Mouse (Mus musculus) G1E (cell line): Measurements from ENCODE around the gene Gm15217.

Experiments used
- CTCF ChIP-seq: IDR thresholded peaks from 2 replicates; pipeline ENCODE4 v1.5.1; 2012; ENCODE audit warnings: low read depth, low read length, inconsistent platforms, mixed read lengths
- GATA1 ChIP-seq: IDR thresholded peaks from 2 replicates; pipeline ENCODE4 v1.6.1; 2012; ENCODE audit warnings: borderline replicate concordance, low read length, inconsistent platforms, mixed read lengths
- POLR2AphosphoS5 ChIP-seq: IDR thresholded peaks from 2 replicates; pipeline ENCODE4 v1.6.1; 2012; ENCODE audit warnings: low read depth, low read length, inconsistent platforms; ENCODE audit not compliant: insufficient replicate concordance
- TAL1 ChIP-seq: conservative IDR thresholded peaks from 2 replicates; pipeline ENCODE4 v1.6.1; 2012; ENCODE audit warnings: low read depth, low read length, inconsistent platforms, mixed read lengths

DNA sequence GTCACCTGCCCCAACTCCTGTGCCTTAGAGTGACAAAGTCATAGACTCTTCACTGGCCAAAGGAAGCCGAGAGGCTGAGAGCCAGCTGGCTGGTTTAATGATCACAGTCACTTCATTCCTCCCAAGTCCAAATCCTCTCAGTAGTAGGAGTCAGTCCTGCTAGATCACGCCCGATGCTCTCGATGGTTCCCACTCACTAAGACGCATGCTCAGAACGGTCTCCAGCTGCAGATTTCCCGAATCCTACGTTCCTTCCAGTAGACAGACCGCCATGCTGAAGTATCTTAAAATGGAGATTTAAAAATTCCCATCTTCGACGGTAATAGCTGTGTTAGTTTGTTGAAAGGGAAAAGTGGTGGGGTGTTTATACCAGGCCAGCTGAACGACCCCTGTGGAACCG, 48.0 kb downstream of the Gm15217 start:
- TF ChIP-seq POLR2AphosphoS5: no peak
- no peak for TF ChIP-seq CTCF
- no peak for TF ChIP-seq TAL1
- no peak for TF ChIP-seq GATA1
